Mouse (Mus musculus) embryo, embryonic 9.5 days (tissue): ENCODE measurements around the gene Btn1a1.

Experiments used
- DNase-seq: peaks from one replicate; pipeline ENCODE4 v3.0.0-alpha.2; 2017; ENCODE audit errors: extremely low spot score

The Btn1a1 gene

GRCm38 (mm10) chr13:23485271-23485670 lies 19.6 kb upstream of the Btn1a1 start:
- no peak for DNase-seq

GRCm38 (mm10) chr13:23483153-23483552 lies 17.5 kb upstream of the Btn1a1 start:
- no peak for DNase-seq

GRCm38 (mm10) chr13:23475658-23476057 lies 10.0 kb upstream of the Btn1a1 start:
- no peak for DNase-seq

- DNase-seq: peak; percentile 93
These were observed 1.2 kb upstream of the Btn1a1 start for GRCm38 (mm10) chr13:23466911-23467310.

GRCm38 (mm10) chr13:23466306-23466705 lies 605 bp upstream of the Btn1a1 start:
- no peak for DNase-seq

GRCm38 (mm10) chr13:23464841-23465366 lies 797 bp downstream of the Btn1a1 start:
- DNase-seq: peak; percentile 32

GRCm38 (mm10) chr13:23464224-23464637 lies 1.5 kb downstream of the Btn1a1 start:
- no peak for DNase-seq

GRCm38 (mm10) chr13:23463381-23464223 lies 2.1 kb downstream of the Btn1a1 start:
- peak; percentile 95 for DNase-seq

GRCm38 (mm10) chr13:23462669-23463068 lies 3.0 kb downstream of the Btn1a1 start:
- DNase-seq: no peak

GRCm38 (mm10) chr13:23462063-23462462 lies 3.6 kb downstream of the Btn1a1 start:
- DNase-seq: no peak

GRCm38 (mm10) chr13:23459264-23459846 lies 6.3 kb downstream of the Btn1a1 start:
- peak; percentile 31 for DNase-seq

GRCm38 (mm10) chr13:23453926-23454325 lies 11.8 kb downstream of the Btn1a1 start:
- DNase-seq: no peak

GRCm38 (mm10) chr13:23453362-23453862 lies 12.3 kb downstream of the Btn1a1 start:
- DNase-seq: peak; percentile 92

GRCm38 (mm10) chr13:23450398-23450797 lies 15.3 kb downstream of the Btn1a1 start:
- DNase-seq: peak; percentile 95

- DNase-seq: peak; percentile 86
These were observed 16.2 kb downstream of the Btn1a1 start for GRCm38 (mm10) chr13:23449235-23450095.

- DNase-seq: no peak
These were observed 16.9 kb downstream of the Btn1a1 start for GRCm38 (mm10) chr13:23448758-23449157.

GRCm38 (mm10) chr13:23446498-23446952 lies 19.2 kb downstream of the Btn1a1 start:
- DNase-seq: peak; percentile 91

- peak; percentile 94 for DNase-seq
These were observed 20.0 kb downstream of the Btn1a1 start for GRCm38 (mm10) chr13:23445561-23446320.

GRCm38 (mm10) chr13:23445156-23445555 lies 20.5 kb downstream of the Btn1a1 start:
- no peak for DNase-seq

GRCm38 (mm10) chr13:23444451-23444850 lies 21.2 kb downstream of the Btn1a1 start:
- DNase-seq: no peak

- no peak for DNase-seq
These were observed 25.8 kb downstream of the Btn1a1 start for GRCm38 (mm10) chr13:23439901-23440300.
